Mouse (Mus musculus) liver, postnatal 0 days (tissue): Measurements from ENCODE around the gene Krt7.

Source experiments
- CTCF ChIP-seq: sonication (generic); IDR thresholded peaks from 2 replicates; pipeline ENCODE4 v1.5.1; 2016; ENCODE audit warnings: antibody characterized with exemption, low read depth
- EP300 ChIP-seq: IDR thresholded peaks from 2 replicates; pipeline ENCODE4 v1.6.1; 2016; ENCODE audit warnings: antibody characterized with exemption, low read depth, mild to moderate bottlenecking

- no peak for TF ChIP-seq CTCF
- TF ChIP-seq EP300 = no peak
These were observed 43.3 kb upstream of the Krt7 start for GRCm38 (mm10) chr15:101367497-101367896.
